In genomic region chr5:120548236-120548850, GRCm38 (mm10) we compare ENCODE assay signal across 12 mouse cellular contexts.
"Had no signal": no experiment of that assay in that cellular context is flagged by ENCODE, and none has a peak within 500 bp of the region (broad histone marks: within the 10 kb centered on the region; RNA-seq: fewer than 3 reads in every experiment).

No protein-coding gene starts in this region.

- ATAC-seq: midbrain, embryonic 13.5 days had no signal

- H3K9ac ChIP-seq: kidney, embryonic 15.5 days; limb, embryonic 15.5 days; liver, embryonic 14.5 days; lung, embryonic 14.5 days; midbrain, embryonic 13.5 days; stomach, embryonic 15.5 days had no signal

- DNase-seq: layer of hippocampus, adult 9-11 months; layer of hippocampus, postnatal 36 days; lung, embryonic 14.5 days; lung, postnatal 10 days; lung, postnatal 4 days; right cerebral cortex, postnatal 14 days; thymus, postnatal 4 days had no signal

- H3K9me3 ChIP-seq: kidney, embryonic 15.5 days; limb, embryonic 15.5 days; midbrain, embryonic 13.5 days; stomach, embryonic 15.5 days had no signal

- H3K27ac ChIP-seq: kidney, embryonic 15.5 days; limb, embryonic 15.5 days; liver, embryonic 14.5 days; midbrain, embryonic 13.5 days; stomach, embryonic 15.5 days had no signal

- H3K4me1 ChIP-seq: limb, embryonic 15.5 days; midbrain, embryonic 13.5 days; stomach, embryonic 15.5 days had no signal

- H3K27me3 ChIP-seq: kidney, embryonic 15.5 days; limb, embryonic 15.5 days; midbrain, embryonic 13.5 days; stomach, embryonic 15.5 days had no signal

- H3K4me2 ChIP-seq: kidney, embryonic 15.5 days; limb, embryonic 15.5 days; lung, embryonic 14.5 days; midbrain, embryonic 13.5 days; stomach, embryonic 15.5 days had no signal

- H3K4me3 ChIP-seq: kidney, embryonic 15.5 days; limb, embryonic 15.5 days; midbrain, embryonic 13.5 days; stomach, embryonic 15.5 days had no signal
